In the genomic region with DNA sequence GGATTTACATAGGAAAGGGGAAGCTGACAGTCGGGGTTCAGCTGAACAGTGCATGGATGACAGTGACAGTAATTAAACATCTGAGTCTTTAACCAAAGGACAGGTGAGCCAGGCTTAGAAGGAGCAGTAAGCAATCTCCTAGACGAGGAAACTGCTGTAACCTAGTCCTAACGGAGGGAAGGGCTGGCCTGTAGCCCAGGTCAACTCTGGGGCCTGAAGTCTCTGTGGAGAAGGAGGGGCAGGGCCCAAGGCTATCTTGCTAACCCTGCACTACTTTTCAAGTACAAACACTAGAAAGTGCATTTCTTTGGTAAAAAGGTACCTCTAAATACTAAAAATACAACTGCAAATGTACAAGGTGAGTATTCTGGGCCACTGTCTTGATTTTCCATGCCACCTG, we compare ENCODE assay signal across 13 mouse cellular contexts.
DNase-seq lines count a peak whose midpoint lies in the region.
"Had no signal": no experiment of that assay in that cellular context is flagged by ENCODE, and none has a peak within 500 bp of the region (broad histone marks: within the 10 kb centered on the region; RNA-seq: fewer than 3 reads in every experiment).

No protein-coding gene starts in this region.

- intact Hi-C loops in gastrocnemius, postnatal 14 days (cut with DNase I; ENCODE audit: low total_unique reads) = no loop called here
- intact Hi-C loops in gastrocnemius, postnatal 36 days (cut with DNase I) = loop anchor here (10.0 kb wide), 1 partner anchor 148 kb away; no protein-coding TSS in a partner anchor

- peak; percentile 50 for DNase-seq in gastrocnemius, adult 18-20 months (ENCODE audit: low spot score)
- DNase-seq in gastrocnemius, postnatal 4 days (ENCODE audit: low spot score in 2 of 2) = no peak
- DNase-seq in gastrocnemius, postnatal 14 days = peak; percentile 20
- no peak for DNase-seq in gastrocnemius, postnatal 36 days
- DNase-seq: adrenal gland, adult 2 months; adrenal gland, postnatal 14 days; cerebellum, adult 11 months; cerebellum, adult 18-20 months; cerebellum, adult 8-10 months; cerebellum, adult 9-11 months; cerebellum, postnatal 14 days; cerebellum, postnatal 36 days; embryo, embryonic 11 days had no signal

Comparison
In these comparisons a context has a peak if more than half of its experiments do, and no peak if none do; other contexts are left out.
1. DNase-seq: peak in gastrocnemius, adult 18-20 months (single experiment) and gastrocnemius, postnatal 14 days (single experiment); none in gastrocnemius, postnatal 4 days (0 of 2) and gastrocnemius, postnatal 36 days (0 of 2).